Mouse (Mus musculus): ENCODE results near the gene Tfap2d.

GRCm38 (mm10) chr1:19104143-19104857, 1.5 kb downstream of the Tfap2d start:
- TF ChIP-seq GATA1 (IDR thresholded peaks at IDR 0.05; ENCODE audit: borderline replicate concordance, low read length), result no peak
- no peak for TF ChIP-seq FLI1 (IDR thresholded peaks at IDR 0.05; ENCODE audit: low read length)

Data from megakaryocyte, embryonic 14.5 days (primary cell).